Mouse (Mus musculus) neural tube, embryonic 15.5 days (tissue): ENCODE measurements around the gene Robo2. TPM values are rescaled to one million over a fixed set of nuclear protein-coding genes. Genes with fewer than 3 reads are reported as not detected.
A peak's percentile ranks its signal among the peaks of the same experiment; 100 is the strongest.

Source experiments
- ATAC-seq: fragments of 200-750 bp; cut with Nextera tagmentation; 2 replicates; pipeline ENCODE4 v1.8.0; 2017; ENCODE audit warnings: mild to moderate bottlenecking, moderate TSS enrichment, moderate library complexity; ENCODE audit not compliant: low FRiP score
- H3K27ac ChIP-seq: fragments of 300-500 bp; sonication (generic); replicated peaks from 2 replicates; pipeline ENCODE4 v1.5.1; 2015; ENCODE audit warnings: mild to moderate bottlenecking, inconsistent platforms
- H3K27me3 ChIP-seq: fragments of 300-500 bp; sonication (generic); replicated peaks from 2 replicates; pipeline ENCODE4 v1.6.1; 2015; ENCODE audit warnings: inconsistent platforms
- H3K36me3 ChIP-seq: fragments of 300-500 bp; sonication (generic); 2 replicates; pipeline ENCODE4 v1.6.1; 2015; ENCODE audit warnings: inconsistent platforms
- H3K4me1 ChIP-seq: fragments of 300-500 bp; sonication (generic); 2 replicates; pipeline ENCODE4 v1.6.1; 2015; ENCODE audit warnings: inconsistent platforms
- H3K4me2 ChIP-seq: fragments of 300-500 bp; sonication (generic); 2 replicates; pipeline ENCODE4 v1.6.1; 2015; ENCODE audit warnings: inconsistent platforms, mild to moderate bottlenecking, moderate library complexity
- H3K4me3 ChIP-seq: fragments of 300-500 bp; sonication (generic); replicated peaks from 2 replicates; pipeline ENCODE4 v1.5.1; 2015; ENCODE audit warnings: mild to moderate bottlenecking, inconsistent platforms
- H3K9ac ChIP-seq: fragments of 300-500 bp; sonication (generic); replicated peaks from 2 replicates; pipeline ENCODE4 v1.6.1; 2015; ENCODE audit warnings: mild to moderate bottlenecking, inconsistent platforms
- H3K9me3 ChIP-seq: fragments of 300-500 bp; sonication (generic); replicated peaks from 2 replicates; pipeline ENCODE4 v1.6.1; 2016; ENCODE audit warnings: inconsistent platforms
- WGBS: fragments of 180-500 bp; shearing (Covaris S2); methylation state at CpG from one replicate; pipeline ENCODE4 v1.1.7; 2015; ENCODE audit warnings: mixed read lengths; 5-methylcytosine and 5-hydroxymethylcytosine counted together
- polyA plus RNA-seq: library from polyadenylated mRNA; unstranded; fragments of >200 nt; fragmentation: Nextera tagmentation; extraction: Ambion mirVana; gene quantifications from 2 replicates; pipeline ENCODE4 v1.2.1, GENCODE M21; 2015

Robo2 gene
- polyA plus RNA-seq, 1 experiment from 2014 or later: 87.3 TPM

GRCm38 (mm10) chr16:74237411-74237930 is 174.2 kb downstream of the Robo2 start:
- WGBS: 100% methylated on average over 2 of the region's 2 CpGs

GRCm38 (mm10) chr16:74234393-74235059 is 177.1 kb downstream of the Robo2 start:
- Histone ChIP-seq H3K27ac (0 out of 2 replicates have a peak overlapping the region, but pooled peaks have one; percentile 3), H3K4me3 (no peak overlapping the region), H3K4me1 (0 out of 2 replicates have a peak, but pooled peaks cover 9% of the 10 kb centered on the region), H3K27me3 (no peaks in the 10 kb centered on the region), H3K9me3 (no peaks in the 10 kb centered on the region), H3K9ac (no peak overlapping the region), H3K4me2 (no peak overlapping the region), H3K36me3 (no peaks in the 10 kb centered on the region)
- ATAC-seq: peak; percentile 54
- 45% methylated on average over 6 of the region's 6 CpGs for WGBS

More at GRCm38 (mm10) chr16:74237411-74237930, 174.2 kb downstream of the Robo2 start:
- no peak overlapping the region for H3K9ac ChIP-seq
- no peak overlapping the region for H3K4me2 ChIP-seq
- no peak overlapping the region for H3K27ac ChIP-seq
- H3K4me1 ChIP-seq: 0 out of 2 replicates have a peak, but pooled peaks cover 9% of the 10 kb centered on the region
- no peaks in the 10 kb centered on the region for H3K27me3 ChIP-seq
- no peaks in the 10 kb centered on the region for H3K9me3 ChIP-seq
- H3K4me3 ChIP-seq: no peak overlapping the region
- no peak for ATAC-seq
- no peaks in the 10 kb centered on the region for H3K36me3 ChIP-seq

- H3K27ac ChIP-seq: no peak overlapping the region
- H3K9me3 ChIP-seq: no peaks in the 10 kb centered on the region
- ATAC-seq: no peak
- 72% methylated on average over 5 of the region's 5 CpGs for WGBS
- 0 out of 2 replicates have a peak, but pooled peaks cover 9% of the 10 kb centered on the region for H3K4me1 ChIP-seq
- no peaks in the 10 kb centered on the region for H3K27me3 ChIP-seq
- H3K4me2 ChIP-seq: no peak overlapping the region
- no peak overlapping the region for H3K9ac ChIP-seq
- no peaks in the 10 kb centered on the region for H3K36me3 ChIP-seq
- H3K4me3 ChIP-seq: no peak overlapping the region
Measured at GRCm38 (mm10) chr16:74233596-74233995, 178.0 kb downstream of the Robo2 start.

GRCm38 (mm10) chr16:74227285-74227684 is 184.3 kb downstream of the Robo2 start:
- H3K4me2 ChIP-seq: no peak overlapping the region
- H3K36me3 ChIP-seq: no peaks in the 10 kb centered on the region
- ATAC-seq: no peak
- no peak overlapping the region for H3K4me3 ChIP-seq
- H3K27ac ChIP-seq: no peak overlapping the region
- H3K27me3 ChIP-seq: no peaks in the 10 kb centered on the region
- H3K4me1 ChIP-seq: no peaks in the 10 kb centered on the region
- no peaks in the 10 kb centered on the region for H3K9me3 ChIP-seq
- H3K9ac ChIP-seq: no peak overlapping the region

GRCm38 (mm10) chr16:74225423-74226272 is 186.0 kb downstream of the Robo2 start:
- H3K27ac ChIP-seq: no peak overlapping the region
- 83% methylated on average over 7 of the region's 7 CpGs for WGBS
- H3K4me1 ChIP-seq: no peaks in the 10 kb centered on the region
- no peak overlapping the region for H3K4me3 ChIP-seq
- H3K9ac ChIP-seq: no peak overlapping the region
- no peak for ATAC-seq
- H3K36me3 ChIP-seq: no peaks in the 10 kb centered on the region
- H3K4me2 ChIP-seq: no peak overlapping the region
- H3K9me3 ChIP-seq: no peaks in the 10 kb centered on the region
- no peaks in the 10 kb centered on the region for H3K27me3 ChIP-seq

GRCm38 (mm10) chr16:74222501-74222900 is 189.1 kb downstream of the Robo2 start:
- whole genome bisulfite sequencing: 32% methylated on average over 5 of the region's 5 CpGs
- Histone ChIP-seq H3K9me3 (no peaks in the 10 kb centered on the region), H3K4me2 (no peak overlapping the region), H3K4me1 (no peaks in the 10 kb centered on the region), H3K4me3 (no peak overlapping the region), H3K9ac (no peak overlapping the region), H3K27me3 (no peaks in the 10 kb centered on the region), H3K36me3 (no peaks in the 10 kb centered on the region), H3K27ac (no peak overlapping the region)
- no peak; the same call in 1 of the 2 replicates for ATAC-seq

- 12% methylated on average over 1 of the region's 1 CpGs for WGBS
- H3K4me3 ChIP-seq: no peak overlapping the region
Measured at GRCm38 (mm10) chr16:74216879-74217415, 194.7 kb downstream of the Robo2 start.

GRCm38 (mm10) chr16:74215791-74216190 is 195.8 kb downstream of the Robo2 start:
- H3K4me2 ChIP-seq: no peak overlapping the region
- no peaks in the 10 kb centered on the region for H3K9me3 ChIP-seq
- no peak overlapping the region for H3K4me3 ChIP-seq
- WGBS: 84% methylated on average over 13 of the region's 13 CpGs
- no peaks in the 10 kb centered on the region for H3K36me3 ChIP-seq
- H3K4me1 ChIP-seq: no peaks in the 10 kb centered on the region
- no peak for ATAC-seq
- H3K27me3 ChIP-seq: no peaks in the 10 kb centered on the region
- no peak overlapping the region for H3K9ac ChIP-seq
- H3K27ac ChIP-seq: no peak overlapping the region

More at GRCm38 (mm10) chr16:74216879-74217415, 194.7 kb downstream of the Robo2 start:
- no peaks in the 10 kb centered on the region for H3K4me1 ChIP-seq
- no peak overlapping the region for H3K9ac ChIP-seq
- ATAC-seq: no peak
- no peaks in the 10 kb centered on the region for H3K36me3 ChIP-seq
- H3K9me3 ChIP-seq: no peaks in the 10 kb centered on the region
- H3K4me2 ChIP-seq: no peak overlapping the region
- H3K27me3 ChIP-seq: no peaks in the 10 kb centered on the region
- H3K27ac ChIP-seq: no peak overlapping the region

GRCm38 (mm10) chr16:74200705-74201104 is 210.9 kb downstream of the Robo2 start:
- no peak for ATAC-seq
- Histone ChIP-seq H3K27me3 (no peaks in the 10 kb centered on the region), H3K4me2 (no peak overlapping the region), H3K4me1 (0 out of 2 replicates have a peak, but pooled peaks cover 5% of the 10 kb centered on the region), H3K9me3 (no peaks in the 10 kb centered on the region), H3K27ac (no peak overlapping the region), H3K4me3 (no peak overlapping the region), H3K9ac (no peak overlapping the region), H3K36me3 (no peaks in the 10 kb centered on the region)
- 63% methylated on average over 5 of the region's 5 CpGs for WGBS

GRCm38 (mm10) chr16:74200024-74200703 is 211.5 kb downstream of the Robo2 start:
- H3K36me3 ChIP-seq: no peaks in the 10 kb centered on the region
- H3K9ac ChIP-seq: no peak overlapping the region
- no peak overlapping the region for H3K4me3 ChIP-seq

GRCm38 (mm10) chr16:74192979-74193554 is 218.6 kb downstream of the Robo2 start:
- Histone ChIP-seq H3K9ac (no peak overlapping the region), H3K4me2 (no peak overlapping the region), H3K9me3 (no peaks in the 10 kb centered on the region), H3K4me1 (no peaks in the 10 kb centered on the region), H3K27me3 (no peaks in the 10 kb centered on the region), H3K36me3 (no peaks in the 10 kb centered on the region), H3K4me3 (no peak overlapping the region), H3K27ac (no peak overlapping the region)
- ATAC-seq: no peak
- WGBS: 74% methylated on average over 8 of the region's 8 CpGs

More at GRCm38 (mm10) chr16:74200024-74200703, 211.5 kb downstream of the Robo2 start:
- Histone ChIP-seq H3K9me3 (no peaks in the 10 kb centered on the region), H3K27me3 (no peaks in the 10 kb centered on the region), H3K4me2 (no peak overlapping the region), H3K4me1 (0 out of 2 replicates have a peak, but pooled peaks cover 5% of the 10 kb centered on the region), H3K27ac (no peak overlapping the region)
- ATAC-seq: no peak
- 81% methylated on average over 1 of the region's 1 CpGs for WGBS
